Mouse (Mus musculus) myocyte (in vitro differentiated cells): ENCODE data around the gene Eml2. TPM values are rescaled to one million over a fixed set of nuclear protein-coding genes. Genes with fewer than 3 reads are reported as not detected.

Source experiments
- H3K27me3 ChIP-seq: one replicate; pipeline ENCODE4 v1.6.1; 2011; ENCODE audit not compliant: control insufficient read depth, insufficient read depth, insufficient read length
- H3K36me3 ChIP-seq: one replicate; pipeline ENCODE4 v1.6.1; 2011; ENCODE audit not compliant: control insufficient read depth, insufficient read depth
- H3K4me2 ChIP-seq: one replicate; pipeline ENCODE4 v1.6.1; 2011; ENCODE audit warnings: low read depth, control low read depth
- H3K4me3 ChIP-seq: one replicate; pipeline ENCODE4 v1.5.1; 2011; ENCODE audit warnings: mild to moderate bottlenecking, control low read depth, moderate library complexity
- H3K79me2 ChIP-seq: one replicate; pipeline ENCODE4 v1.6.1; 2011; ENCODE audit not compliant: control insufficient read depth, insufficient read depth
- H3ac ChIP-seq: one replicate; pipeline ENCODE4 v1.6.1; 2011; ENCODE audit not compliant: control insufficient read depth, insufficient read length
- CEBPB ChIP-seq: IDR thresholded peaks from 2 replicates; pipeline ENCODE4 v1.6.1; 2011; ENCODE audit warnings: mild to moderate bottlenecking, moderate library complexity; ENCODE audit not compliant: poor library complexity, insufficient read depth, severe bottlenecking
- E2F4 ChIP-seq: IDR thresholded peaks from one replicate; pipeline ENCODE4 v1.6.1; 2011; ENCODE audit warnings: mild to moderate bottlenecking, control low read depth, moderate library complexity; ENCODE audit not compliant: insufficient read depth
- MAX ChIP-seq: IDR thresholded peaks from one replicate; pipeline ENCODE4 v1.6.1; 2011; ENCODE audit warnings: low read depth, mild to moderate bottlenecking, control low read depth
- MYOD1 ChIP-seq, 3 experiments: IDR thresholded peaks; one replicate each; pipeline ENCODE4 v1.6.1; 2011; ENCODE audit warnings: control low read depth in 2 of 3, low read depth in 2 of 3, mild to moderate bottlenecking in 2 of 3, moderate library complexity in 1 of 3; ENCODE audit not compliant: insufficient read length in 2 of 3, control insufficient read depth in 1 of 3
- MYOG ChIP-seq, 3 experiments: IDR thresholded peaks; one replicate each; pipeline ENCODE4 v1.6.1; 2011; ENCODE audit warnings: control low read depth in 2 of 3, low read depth in 2 of 3, mild to moderate bottlenecking in 2 of 3; ENCODE audit not compliant: insufficient read length in 2 of 3, control insufficient read depth in 1 of 3, insufficient read depth in 1 of 3
- POLR2A ChIP-seq: IDR thresholded peaks from one replicate; pipeline ENCODE4 v1.6.1; 2011; ENCODE audit warnings: low read depth, mild to moderate bottlenecking, control low read depth, moderate library complexity; ENCODE audit not compliant: insufficient read length
- POLR2AphosphoS2 ChIP-seq: IDR thresholded peaks from one replicate; pipeline ENCODE4 v1.6.1; 2011; ENCODE audit warnings: low read depth, control low read depth; ENCODE audit not compliant: insufficient read length
- REST ChIP-seq: IDR thresholded peaks from one replicate; pipeline ENCODE4 v1.6.1; 2011; ENCODE audit warnings: mild to moderate bottlenecking, control low read depth, moderate library complexity; ENCODE audit not compliant: insufficient read depth, insufficient read length
- SRF ChIP-seq: IDR thresholded peaks from one replicate; pipeline ENCODE4 v1.6.1; 2011; ENCODE audit warnings: low read depth; ENCODE audit not compliant: control insufficient read depth, insufficient read length
- TCF12 ChIP-seq: IDR thresholded peaks from one replicate; pipeline ENCODE4 v1.6.1; 2011; ENCODE audit warnings: mild to moderate bottlenecking, control low read depth; ENCODE audit not compliant: poor library complexity, insufficient read depth, severe bottlenecking
- TCF3 ChIP-seq: IDR thresholded peaks from one replicate; pipeline ENCODE4 v1.6.1; 2011; ENCODE audit warnings: low read depth, control low read depth; ENCODE audit not compliant: insufficient read length
- USF1 ChIP-seq: IDR thresholded peaks from one replicate; pipeline ENCODE4 v1.6.1; 2011; ENCODE audit warnings: low read depth, mild to moderate bottlenecking, control low read depth, moderate library complexity
- polyA plus RNA-seq: library from polyadenylated mRNA; unstranded; fragments of >200 nt; fragmentation: generic; extraction: Trizol; gene quantifications from one replicate; pipeline ENCODE4 v1.2.1, GENCODE M21; 2012; ENCODE audit warnings: missing spikeins

The Eml2 gene
- polyA plus RNA-seq, 1 experiment: 47.7 TPM

- no peak overlapping the region for H3ac ChIP-seq
- TF ChIP-seq USF1: no peak
- no peak overlapping the region for H3K4me3 ChIP-seq
- H3K27me3 ChIP-seq: no peaks in the 10 kb centered on the region
- H3K79me2 ChIP-seq: no peaks in the 10 kb centered on the region
- H3K36me3 ChIP-seq: peaks cover 15% of the 10 kb centered on the region
- no peak overlapping the region for H3K4me2 ChIP-seq
Observed at GRCm38 (mm10) chr7:19201660-19202059, 25.4 kb downstream of the Eml2 start.

DNA sequence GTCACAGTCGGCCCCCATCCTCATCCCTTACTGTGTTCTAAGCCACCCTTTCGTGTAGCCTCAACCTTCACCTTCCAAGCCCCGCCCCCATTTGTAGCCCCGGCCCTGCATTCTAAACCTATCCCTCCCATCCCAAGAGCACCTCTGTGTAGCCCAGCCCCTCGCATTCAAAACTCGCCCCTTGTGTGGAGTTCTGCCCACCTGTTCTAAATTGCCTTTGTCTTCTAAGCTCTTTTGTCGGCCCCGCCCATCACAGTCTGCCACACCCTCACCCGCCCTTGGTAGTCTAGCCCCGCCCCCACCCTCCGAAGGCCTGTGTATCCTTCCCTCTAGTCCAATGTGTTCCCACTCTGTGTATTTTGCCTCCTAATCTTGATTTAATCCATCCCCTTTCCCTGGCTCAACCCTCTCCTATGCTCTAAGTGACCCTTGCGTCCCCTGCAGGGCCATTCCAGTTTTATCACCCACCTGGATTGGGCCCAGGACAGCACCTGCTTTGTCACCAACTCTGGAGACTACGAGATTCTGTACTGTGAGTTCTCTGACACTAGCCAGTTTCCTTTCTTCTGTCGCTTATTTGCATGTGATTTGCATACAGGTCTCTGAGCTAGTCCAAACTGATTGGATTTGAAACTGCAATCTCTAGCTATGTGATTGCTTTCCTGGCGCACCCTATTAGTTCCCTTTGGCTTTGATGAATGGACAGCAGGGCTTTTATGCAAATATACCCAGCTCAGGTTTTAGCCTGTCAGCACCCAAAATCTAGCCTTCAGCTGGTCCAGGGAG, 26.0 kb downstream of the Eml2 start:
- H3K4me3 ChIP-seq: no peak overlapping the region
- H3K27me3 ChIP-seq: no peaks in the 10 kb centered on the region
- H3K79me2 ChIP-seq: no peaks in the 10 kb centered on the region
- H3K36me3 ChIP-seq: peaks cover 12% of the 10 kb centered on the region
- no peak overlapping the region for H3ac ChIP-seq
- TF ChIP-seq MAX: no peak
- H3K4me2 ChIP-seq: no peak overlapping the region

- Histone ChIP-seq H3ac (no peak overlapping the region), H3K36me3 (peaks cover 3% of the 10 kb centered on the region), H3K79me2 (no peaks in the 10 kb centered on the region), H3K4me3 (no peak overlapping the region), H3K27me3 (peaks cover 9% of the 10 kb centered on the region), H3K4me2 (no peak overlapping the region)
- TF ChIP-seq SRF (no peak), POLR2A (no peak), MYOD1 (IDR thresholded peaks at IDR 0.05; ENCODE audit: control insufficient read depth in 1 of 3, insufficient read length in 2 of 3, low read depth in 2 of 3) (no peak), E2F4 (no peak), MAX (no peak), MYOG (IDR thresholded peaks at IDR 0.05; ENCODE audit: control insufficient read depth in 1 of 3, insufficient read depth in 1 of 3, insufficient read length in 2 of 3, low read depth in 2 of 3) (no peak), TCF12 (no peak), TCF3 (no peak)
Observed at GRCm38 (mm10) chr7:19208201-19208910, 32.1 kb downstream of the Eml2 start.

DNA sequence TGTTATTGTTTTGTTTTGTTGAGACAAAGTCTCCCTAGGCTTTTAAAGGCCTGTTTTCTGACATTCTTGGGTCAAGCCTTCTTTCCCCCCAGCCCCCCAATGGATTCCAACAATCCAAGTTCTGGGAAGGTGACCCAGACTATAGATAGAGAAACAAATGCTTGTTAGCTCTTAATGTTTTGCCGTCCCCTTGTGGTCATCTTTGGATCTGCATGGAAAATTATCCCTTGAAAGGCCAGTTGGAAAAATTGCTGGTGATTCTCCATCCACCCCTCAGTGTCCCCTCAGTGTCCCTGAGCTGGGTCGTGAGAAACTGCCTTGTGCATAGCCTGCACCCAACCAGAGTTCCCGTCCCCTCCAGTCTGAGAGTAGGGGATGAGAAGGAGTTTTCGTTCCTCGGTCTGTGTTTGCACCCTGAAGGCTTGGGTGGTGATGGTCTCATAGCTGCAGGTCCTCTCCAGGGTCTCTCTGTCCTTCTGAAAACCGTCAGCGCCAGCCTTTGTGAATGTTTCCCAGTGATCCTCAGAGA, 32.8 kb downstream of the Eml2 start:
- Histone ChIP-seq H3K79me2 (no peaks in the 10 kb centered on the region), H3K4me3 (no peak overlapping the region), H3K27me3 (peaks cover 9% of the 10 kb centered on the region), H3ac (no peak overlapping the region), H3K4me2 (no peak overlapping the region), H3K36me3 (peaks cover 3% of the 10 kb centered on the region)
- TF ChIP-seq SRF (no peak), POLR2AphosphoS2 (no peak), E2F4 (no peak), TCF12 (no peak), POLR2A (no peak), REST (no peak), MYOG (IDR thresholded peaks at IDR 0.05; ENCODE audit: control insufficient read depth in 1 of 3, insufficient read depth in 1 of 3, insufficient read length in 2 of 3, low read depth in 2 of 3) (no peak), TCF3 (no peak), USF1 (no peak), CEBPB (no peak), MYOD1 (IDR thresholded peaks at IDR 0.05; ENCODE audit: control insufficient read depth in 1 of 3, insufficient read length in 2 of 3, low read depth in 2 of 3) (no peak), MAX (no peak)

- no peak for TF ChIP-seq MYOD1 (IDR thresholded peaks at IDR 0.05; ENCODE audit: control insufficient read depth in 1 of 3, insufficient read length in 2 of 3, low read depth in 2 of 3)
- no peak for TF ChIP-seq USF1
- no peak for TF ChIP-seq REST
- TF ChIP-seq MAX: no peak
- TF ChIP-seq CEBPB: no peak
- TF ChIP-seq TCF3: no peak
- no peak for TF ChIP-seq E2F4
- no peak for TF ChIP-seq TCF12
- no peak for TF ChIP-seq SRF
- TF ChIP-seq MYOG (IDR thresholded peaks at IDR 0.05; ENCODE audit: control insufficient read depth in 1 of 3, insufficient read depth in 1 of 3, insufficient read length in 2 of 3, low read depth in 2 of 3): no peak
- TF ChIP-seq POLR2A: no peak
- TF ChIP-seq POLR2AphosphoS2: no peak
- Histone ChIP-seq H3K4me2 (no peak overlapping the region), H3ac (no peak overlapping the region), H3K27me3 (peaks cover 9% of the 10 kb centered on the region), H3K4me3 (no peak overlapping the region), H3K36me3 (peaks cover 3% of the 10 kb centered on the region), H3K79me2 (no peaks in the 10 kb centered on the region)
Observed at GRCm38 (mm10) chr7:19209494-19209893, 33.3 kb downstream of the Eml2 start.
